Mouse (Mus musculus) G1E (cell line): ENCODE results near the gene Crocc2.

Experiments used
- CTCF ChIP-seq: IDR thresholded peaks from 2 replicates; pipeline ENCODE4 v1.5.1; 2012; ENCODE audit warnings: low read depth, low read length, inconsistent platforms, mixed read lengths
- POLR2AphosphoS5 ChIP-seq: IDR thresholded peaks from 2 replicates; pipeline ENCODE4 v1.6.1; 2012; ENCODE audit warnings: low read depth, low read length, inconsistent platforms; ENCODE audit not compliant: insufficient replicate concordance

DNA sequence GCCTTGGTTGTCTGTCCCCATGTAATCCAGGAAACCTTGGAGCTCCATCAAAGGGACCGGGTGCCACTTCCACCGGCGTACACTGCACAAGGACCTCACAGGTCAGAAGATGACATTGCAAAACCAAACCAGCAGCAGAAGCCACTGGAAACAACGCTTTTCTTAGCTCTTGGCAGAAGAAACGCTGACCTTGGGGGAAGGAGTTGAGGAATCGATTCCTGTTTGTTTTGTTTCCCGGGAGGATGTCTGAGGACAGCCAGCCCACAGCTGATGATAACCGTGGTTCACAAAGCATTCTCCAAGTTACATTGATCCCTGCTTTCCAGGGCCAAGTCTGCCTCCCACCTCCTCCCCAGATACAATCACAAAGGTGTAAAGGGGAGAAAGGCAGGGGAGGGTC lies 44.5 kb upstream of the Crocc2 start:
- no peak for TF ChIP-seq CTCF
- TF ChIP-seq POLR2AphosphoS5 = no peak
